Mouse (Mus musculus): ENCODE measurements around the gene Tmem131.

GRCm38 (mm10) chr1:36928357-36929330 is 14.8 kb downstream of the Tmem131 start:
- no peak for TF ChIP-seq POLR2A (IDR thresholded peaks at IDR 0.05; ENCODE audit: low read depth, low read length)
- TF ChIP-seq CTCF (IDR thresholded peaks at IDR 0.05; ENCODE audit: borderline replicate concordance, insufficient read depth, low read length) = no peak
